Mouse (Mus musculus) naive thymus-derived CD4-positive, alpha-beta T cell, adult 2 months (primary cell): ENCODE results near the gene Olfr1197.

Experiments
- DNase-seq: peaks from one replicate; pipeline ENCODE4 v3.0.0-alpha.2; 2011; ENCODE audit warnings: low read depth

The Olfr1197 gene

DNA sequence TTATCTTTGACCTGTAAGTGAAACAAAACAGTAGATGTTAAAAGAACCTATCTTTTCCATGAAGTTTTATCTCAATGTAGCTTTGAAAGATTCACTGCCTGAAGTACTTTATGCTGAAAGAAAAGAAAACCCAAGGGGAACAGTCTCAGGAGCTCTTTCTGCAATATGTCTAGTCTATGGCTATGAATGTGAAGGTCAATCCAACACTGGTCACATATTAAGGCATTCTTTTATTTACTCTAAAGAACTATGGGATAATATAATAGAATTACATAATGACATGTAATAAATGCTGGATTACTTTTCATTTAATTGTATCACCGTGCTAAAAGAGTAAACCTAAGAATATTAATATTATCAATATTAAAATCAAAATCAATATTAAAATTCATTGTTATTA lies at the start of gene Olfr1197:
Olfr1197 (minus strand) TSS at position 101 of the 400 bp plus-strand sequence.
- no peak for DNase-seq

DNA sequence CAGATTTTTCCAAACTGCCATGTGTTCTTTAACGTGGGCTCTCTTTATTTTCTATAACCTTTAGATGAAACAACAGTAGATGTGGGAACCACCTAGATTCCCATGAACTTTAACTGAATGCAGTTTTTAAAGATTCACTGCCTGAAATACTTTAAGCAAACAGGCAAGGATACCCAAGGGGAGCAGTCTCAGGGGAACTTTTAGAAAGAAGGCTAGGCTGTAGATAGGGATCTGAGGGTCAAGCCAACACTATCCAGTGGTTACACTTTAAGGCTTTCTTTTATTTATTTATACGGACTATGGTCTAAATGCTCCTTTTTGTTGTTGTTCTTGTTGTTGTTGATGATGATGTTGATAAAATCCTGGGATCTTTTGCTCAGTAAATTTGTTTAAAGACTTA lies 38.2 kb upstream of the Olfr1197 start, which contains the start of gene Olfr1200:
Olfr1200 (minus strand) TSS at position 101 of the 400 bp plus-strand sequence.
- DNase-seq = no peak

- no peak for DNase-seq
Measured at GRCm38 (mm10) chr2:88760369-88760768, 28.2 kb upstream of the Olfr1197 start, which contains the start of gene Olfr1199. TSS of gene Olfr1199 (minus strand) at chr2:88760469.

DNA sequence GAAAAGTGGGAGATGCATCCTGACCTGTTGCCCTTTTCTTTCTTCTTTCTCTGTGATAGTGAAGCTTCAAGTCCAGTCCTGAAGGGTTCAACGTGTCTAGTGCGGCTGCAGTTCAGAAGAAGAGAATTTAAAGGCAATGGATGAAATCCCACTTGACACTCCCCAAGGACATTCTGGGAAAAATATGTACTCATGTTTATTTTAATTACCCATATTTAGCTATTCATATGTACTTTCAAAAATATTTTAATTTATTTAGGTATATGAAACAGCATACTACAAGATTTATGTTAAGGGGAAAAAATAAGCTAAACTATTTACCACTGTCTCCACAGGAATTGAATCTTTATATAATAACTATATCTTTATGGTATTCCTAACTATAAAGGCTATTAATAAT lies 19.1 kb upstream of the Olfr1197 start, which contains the start of gene Olfr1198:
Olfr1198 (minus strand) TSS at position 101 of the 400 bp plus-strand sequence.
- DNase-seq = no peak

- DNase-seq = no peak
Measured at GRCm38 (mm10) chr2:88743379-88743778, 11.2 kb upstream of the Olfr1197 start.

GRCm38 (mm10) chr2:88704497-88704896 lies 27.7 kb downstream of the Olfr1197 start, which contains the start of gene Olfr1196:
TSS of gene Olfr1196 (minus strand) at chr2:88704597.
- no peak for DNase-seq

DNA sequence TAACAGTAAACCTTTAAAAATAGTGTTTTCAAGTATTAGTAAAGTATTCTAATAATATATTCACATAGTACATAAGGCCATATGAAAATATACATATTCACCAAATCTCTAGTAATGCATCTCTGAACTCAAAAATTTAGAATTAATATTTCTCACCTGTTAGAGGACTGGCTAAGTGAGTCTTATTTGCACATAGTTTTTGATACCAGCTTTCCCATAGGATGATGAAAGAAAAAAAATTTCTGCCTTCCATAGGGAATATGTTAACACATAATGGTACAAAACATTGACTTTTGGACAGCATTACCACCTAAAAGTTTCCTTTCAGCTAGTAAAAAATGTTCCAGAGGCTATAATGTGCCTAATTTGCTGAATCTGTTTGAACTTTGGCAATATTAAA lies 43.1 kb downstream of the Olfr1197 start, which contains the start of gene Olfr1195:
Olfr1195 (minus strand) TSS at position 101 of the 400 bp plus-strand sequence.
- DNase-seq = no peak
